Mouse (Mus musculus) heart, postnatal 14 days (tissue): ENCODE measurements at regions not wholly inside any gene's neighbourhood (a gene's known extent, or its start where the extent isn't known, plus 50 kb on each side); places are given as distances from the start of the nearest gene placed in this dataset.
"Not testable (repeated sequence)": the region's sequence is repeated elsewhere in the genome, so short reads cannot be mapped to it uniquely, and the experiment has no call there.

Experiments
- DNase-seq, 2 experiments: peaks; one replicate each; pipeline ENCODE4 v3.0.0; 2021 to 2022
- intact Hi-C: fragments of 180-260 bp; cut with DNase I; formaldehyde crosslinking; loops from one replicate; pipeline ENCODE4 v1.15.1; 2025

DNA sequence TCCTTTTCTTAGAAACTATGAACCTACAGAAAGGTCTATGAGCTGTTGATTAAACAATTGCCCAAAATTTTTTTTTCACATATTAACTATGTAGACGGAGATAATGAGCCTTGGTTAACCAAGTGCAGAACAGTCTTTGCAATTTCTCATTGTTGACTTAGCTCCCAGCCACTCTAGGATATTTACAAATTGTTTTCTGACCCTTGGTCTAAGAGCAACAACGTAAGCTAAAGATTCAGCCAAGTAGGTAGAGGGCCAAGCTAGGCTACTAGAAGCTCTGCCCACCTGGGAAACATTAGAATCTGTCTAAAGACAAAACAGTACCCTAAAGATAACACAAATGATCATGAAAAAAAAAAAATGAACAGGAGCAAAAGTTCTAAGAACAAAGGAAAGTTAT is 67.5 kb upstream of the Map9 start:
- intact Hi-C loops: no loop called here
- DNase-seq: no peak

DNA sequence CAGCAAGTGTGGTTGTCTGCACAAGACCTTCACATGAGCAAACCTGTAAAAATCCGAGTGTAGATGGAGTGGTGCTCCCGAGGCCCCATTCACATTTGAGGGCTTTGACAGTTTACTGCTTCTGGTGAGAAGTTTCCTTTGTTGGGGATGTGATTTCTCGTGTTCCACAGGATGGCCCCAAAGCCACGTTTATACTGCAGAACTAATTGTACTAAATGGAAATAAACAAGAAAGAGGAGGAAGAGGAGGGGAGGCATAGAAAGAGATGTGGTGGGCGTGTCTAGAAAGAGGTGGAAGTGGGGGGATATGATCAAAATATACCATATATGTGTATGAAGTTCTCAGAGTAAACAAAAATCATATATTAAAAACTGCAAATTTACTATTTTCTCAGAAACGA is 68.8 kb upstream of the Map9 start:
- no peak for DNase-seq
- intact Hi-C loops: no loop called here

DNA sequence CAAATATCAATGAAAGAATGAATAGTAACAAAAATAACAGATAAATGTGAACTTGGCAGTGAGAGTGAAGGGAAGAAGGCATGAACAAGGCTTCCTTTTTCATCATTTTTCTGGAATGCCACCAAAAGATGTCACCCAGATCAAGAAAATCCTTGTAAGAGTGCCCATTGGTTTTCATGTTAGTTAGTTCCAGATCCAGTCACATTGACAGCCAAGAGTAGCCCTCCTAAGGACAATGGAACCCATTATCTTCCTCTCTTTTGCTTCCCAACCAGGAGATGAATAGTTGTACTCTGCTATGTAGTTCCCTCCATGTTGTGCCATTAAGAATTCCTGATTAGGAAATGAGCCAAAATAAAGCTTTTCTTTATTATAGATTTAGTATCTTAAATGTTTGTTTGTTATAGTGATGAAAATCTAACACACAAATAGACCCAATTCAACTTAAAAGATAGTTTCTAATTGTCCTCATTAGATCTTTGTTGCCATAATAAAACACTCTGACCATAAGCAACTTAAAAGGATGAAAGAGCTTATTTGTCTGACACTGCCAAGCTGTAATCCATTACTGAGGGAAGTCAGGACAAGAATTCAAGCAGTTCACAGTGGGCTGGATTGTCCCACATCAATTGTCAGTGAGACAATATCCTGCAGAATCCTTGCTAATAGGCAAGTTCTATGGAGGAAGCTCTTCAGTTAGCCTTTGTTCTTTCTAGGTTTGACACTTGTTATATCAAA is 80.7 kb upstream of the Map9 start:
- intact Hi-C loops: no loop called here
- no peak for DNase-seq

DNA sequence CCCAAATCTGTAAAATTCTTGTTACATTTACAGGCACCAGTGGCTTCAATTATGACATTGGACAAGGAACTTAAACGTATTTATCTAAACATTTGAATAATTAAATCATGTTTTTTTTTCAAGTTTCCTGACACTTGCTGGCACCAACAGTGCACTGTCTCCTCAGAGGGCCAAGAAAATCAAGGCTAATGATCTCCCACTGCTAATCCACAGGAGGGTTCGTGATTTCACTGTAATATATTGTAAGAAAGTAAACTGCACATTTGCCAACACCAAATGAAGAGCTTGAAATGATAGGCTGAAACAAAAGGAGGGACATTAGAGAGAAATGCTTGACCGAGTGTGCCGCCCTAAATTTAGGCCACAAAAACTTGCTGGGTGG is 82.0 kb upstream of the Map9 start:
- intact Hi-C loops: no loop called here
- no peak for DNase-seq

DNA sequence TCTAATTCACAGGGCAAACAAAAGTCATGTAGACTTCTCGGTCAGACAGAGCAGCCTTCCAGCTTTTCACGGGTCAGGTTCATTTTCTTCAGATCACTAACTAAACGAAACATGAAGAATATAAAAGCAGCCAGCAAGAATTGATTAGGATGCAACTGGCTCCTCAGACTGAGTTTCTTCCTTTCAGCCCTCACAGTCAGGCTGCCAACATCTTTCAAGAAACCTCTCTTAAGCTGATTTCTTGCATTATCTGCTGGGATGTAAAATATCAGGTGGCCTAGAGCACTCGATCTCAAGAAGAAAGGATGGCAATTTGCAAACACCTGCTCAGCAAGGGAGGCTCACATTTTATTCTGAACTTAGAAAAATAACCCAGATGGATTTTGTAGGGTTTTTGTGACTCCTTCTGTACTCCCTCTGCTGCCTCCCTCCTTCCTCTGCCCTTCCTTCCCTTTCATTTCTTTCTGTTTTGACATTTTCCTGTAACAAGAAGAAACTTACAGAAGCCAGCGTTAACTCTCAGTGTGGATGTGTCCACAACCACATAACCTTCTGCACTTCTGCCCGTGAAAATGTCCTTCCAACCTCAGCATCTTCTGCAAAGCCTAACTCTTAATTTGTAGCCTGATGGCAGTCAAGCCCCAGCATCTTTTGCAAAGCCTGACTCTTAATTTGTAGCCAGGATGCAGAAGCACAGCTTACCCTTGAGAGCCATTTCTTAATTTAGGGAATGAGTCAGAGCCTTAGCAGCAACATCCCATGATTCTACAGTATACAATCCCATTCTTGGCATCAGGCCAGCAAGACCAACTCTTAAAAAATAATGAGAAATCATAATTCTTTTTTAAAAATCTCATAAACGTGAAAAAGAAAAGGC is 82.7 kb upstream of the Map9 start:
- intact Hi-C loops: no loop called here
- peak; percentile 11 to 42 for DNase-seq

DNA sequence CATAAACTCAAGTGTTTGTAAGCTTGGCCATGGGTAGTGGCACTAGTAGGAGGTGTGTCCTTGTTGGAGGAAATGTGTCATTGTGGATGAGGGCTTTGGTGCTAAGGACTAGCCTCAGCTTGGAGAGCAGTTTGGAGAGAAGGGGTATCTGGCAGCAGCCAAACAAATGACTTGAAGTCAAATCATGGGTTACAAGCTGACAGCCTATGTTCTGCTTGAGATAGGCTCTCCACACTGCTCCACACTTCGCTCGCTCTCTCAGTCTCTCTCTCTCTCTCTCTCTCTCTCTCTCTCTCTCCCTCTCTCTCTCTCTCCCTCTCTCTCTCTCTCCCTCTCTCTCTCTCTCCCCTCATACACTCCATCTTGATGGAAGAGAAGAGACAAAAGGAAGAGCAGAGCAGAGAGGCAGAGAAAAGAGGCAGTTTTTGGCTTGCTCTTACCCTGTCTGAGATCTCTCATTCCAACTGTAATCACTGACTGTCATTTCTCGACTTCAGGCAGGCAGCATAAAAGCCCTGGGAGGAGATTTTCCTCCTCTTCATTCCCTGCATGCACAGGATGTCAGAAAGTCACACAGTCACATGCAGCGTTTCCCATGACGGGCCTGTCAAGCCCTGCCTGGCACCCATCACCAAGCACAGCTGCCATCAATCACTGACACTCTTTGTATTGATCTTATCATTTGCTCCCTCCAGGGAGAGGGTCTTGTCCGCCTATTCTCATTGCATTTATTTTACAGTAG is 83.5 kb upstream of the Map9 start:
- intact Hi-C loops: no loop called here
- peak in 1 of 2 experiments; percentile 36 for DNase-seq

DNA sequence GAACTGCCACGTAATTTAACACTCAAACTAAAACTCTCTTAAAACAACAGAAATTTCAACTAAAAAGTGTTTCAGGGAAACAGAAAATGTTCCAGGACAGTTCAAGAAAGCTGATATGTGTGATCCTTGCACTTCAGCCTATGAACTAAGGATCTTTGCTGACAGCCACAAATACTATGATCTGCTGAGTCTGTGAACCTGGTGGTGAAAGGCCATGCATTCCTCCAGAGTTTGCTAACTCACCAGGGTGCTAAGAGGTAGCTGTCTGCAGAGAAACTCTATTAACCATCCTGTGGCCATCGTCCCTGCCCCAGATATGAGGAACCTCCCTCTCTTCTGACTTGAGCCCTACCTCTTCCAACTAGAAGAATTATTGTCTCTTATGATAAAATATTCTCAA is 84.3 kb upstream of the Map9 start:
- intact Hi-C loops, DNase-seq: not testable (repeated sequence)

DNA sequence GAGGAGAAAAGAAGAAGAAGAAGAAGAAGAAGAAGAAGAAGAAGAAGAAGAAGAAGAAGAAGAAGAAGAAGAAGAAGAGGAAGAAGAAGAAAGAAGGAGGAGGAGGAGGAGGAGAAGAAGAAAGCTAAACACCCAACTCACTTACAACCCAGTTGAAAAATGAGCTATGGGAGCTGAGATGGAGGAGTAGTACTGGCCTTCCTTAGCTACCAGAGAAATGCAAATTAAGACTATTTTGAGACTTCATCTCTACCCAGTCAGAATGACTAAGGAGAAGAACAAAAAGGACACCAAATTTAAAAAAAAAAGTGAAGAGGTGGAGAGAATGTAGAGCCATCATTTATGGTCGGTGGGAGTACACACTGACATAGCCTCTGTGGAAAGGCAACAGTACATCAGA is 85.9 kb upstream of the Map9 start:
- DNase-seq: no peak
- intact Hi-C loops: no loop called here

DNA sequence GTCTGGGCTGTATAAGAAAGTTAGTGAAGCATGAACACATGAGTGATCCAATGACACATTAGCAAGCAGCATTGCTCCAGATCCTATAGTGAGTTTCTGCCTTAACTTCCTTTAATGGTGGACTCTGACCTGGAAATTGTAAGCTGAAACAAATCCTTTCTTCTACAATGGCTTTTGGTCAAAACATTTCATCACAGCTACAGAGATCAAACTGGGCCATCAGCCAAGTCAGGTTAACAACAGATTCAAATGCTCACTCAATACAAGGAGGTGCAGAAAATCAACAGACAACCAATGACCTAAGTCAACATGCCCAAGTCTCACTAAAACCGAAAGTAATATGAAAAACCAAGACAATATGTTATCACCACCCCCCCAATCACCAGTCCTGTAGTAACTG is 91.9 kb upstream of the Map9 start:
- intact Hi-C loops: no loop called here
- no peak for DNase-seq

DNA sequence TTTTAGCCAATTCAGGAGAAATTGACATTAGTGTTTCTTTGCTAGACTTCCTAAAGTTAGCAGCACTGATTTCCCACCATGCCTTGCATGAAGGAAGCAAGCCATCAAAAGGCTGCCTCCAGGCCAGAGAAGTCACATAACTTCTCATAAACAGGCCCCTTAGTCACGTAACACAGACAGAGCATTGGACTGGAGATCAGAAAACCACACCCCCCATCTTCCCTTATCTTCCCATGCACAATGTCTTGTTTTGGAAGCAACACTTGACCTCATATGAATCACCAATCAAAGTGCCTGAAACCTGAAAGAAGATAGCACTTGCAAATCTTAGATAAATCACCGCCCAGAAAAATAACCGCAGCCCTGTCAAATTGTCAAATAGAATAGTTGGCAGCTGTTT is 95.9 kb upstream of the Map9 start:
- DNase-seq: peak in 1 of 2 experiments; percentile 11
- intact Hi-C loops: no loop called here

DNA sequence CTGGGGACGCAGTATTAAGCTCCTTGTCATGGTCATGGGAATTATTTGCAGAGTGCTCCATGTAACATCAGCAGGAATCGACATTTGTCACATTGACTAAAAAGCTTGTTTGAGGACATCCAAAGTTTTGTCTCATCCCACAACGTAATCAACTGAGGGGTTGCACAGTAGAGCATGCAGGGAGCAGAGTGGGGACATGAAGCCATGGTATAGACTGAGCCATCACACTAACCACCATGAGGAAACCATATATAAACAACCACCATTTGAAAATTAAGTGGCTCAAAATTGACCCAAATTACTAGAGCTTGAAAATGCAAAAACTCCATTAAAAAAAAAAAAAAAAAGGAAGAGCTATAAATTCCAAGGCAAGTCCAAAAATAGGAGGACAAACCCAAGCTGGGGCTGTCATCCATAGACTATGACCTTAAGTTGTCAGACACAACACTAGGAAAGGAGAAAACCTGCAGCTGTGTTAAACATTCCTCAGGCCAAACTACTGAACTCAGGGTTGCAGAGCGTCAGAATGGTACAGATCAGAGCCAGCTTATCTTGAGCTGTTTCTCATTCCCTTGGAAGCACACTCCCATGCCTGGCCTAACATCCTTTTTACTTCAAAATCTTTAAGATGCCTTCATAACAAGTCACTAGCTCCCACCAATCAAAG is 97.7 kb upstream of the Map9 start:
- intact Hi-C loops: no loop called here
- DNase-seq: no peak

DNA sequence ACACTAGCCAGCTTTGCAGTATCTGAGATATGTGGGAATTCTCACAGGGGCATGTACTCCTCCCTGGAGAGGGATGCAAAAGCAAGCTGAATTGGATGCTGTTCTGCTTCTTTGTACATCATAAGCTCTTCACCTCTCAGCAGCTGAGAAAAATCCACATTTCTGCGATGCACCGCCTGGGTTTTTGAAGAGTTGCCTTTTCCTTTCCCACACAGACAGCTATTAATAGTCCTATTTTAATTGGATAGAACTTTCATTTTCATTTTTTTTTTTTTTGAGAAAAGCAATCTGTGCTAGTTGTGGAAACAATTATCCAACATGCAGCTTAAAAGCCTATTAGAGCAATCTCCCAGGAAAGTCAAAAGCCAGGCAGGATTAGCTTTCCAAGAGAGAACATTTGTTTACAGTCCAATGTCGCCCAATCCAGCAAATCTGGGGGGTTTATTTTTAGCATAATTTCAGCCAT is 105.2 kb upstream of the Gucy1a1 start:
- DNase-seq: peak; percentile 19 to 29

DNA sequence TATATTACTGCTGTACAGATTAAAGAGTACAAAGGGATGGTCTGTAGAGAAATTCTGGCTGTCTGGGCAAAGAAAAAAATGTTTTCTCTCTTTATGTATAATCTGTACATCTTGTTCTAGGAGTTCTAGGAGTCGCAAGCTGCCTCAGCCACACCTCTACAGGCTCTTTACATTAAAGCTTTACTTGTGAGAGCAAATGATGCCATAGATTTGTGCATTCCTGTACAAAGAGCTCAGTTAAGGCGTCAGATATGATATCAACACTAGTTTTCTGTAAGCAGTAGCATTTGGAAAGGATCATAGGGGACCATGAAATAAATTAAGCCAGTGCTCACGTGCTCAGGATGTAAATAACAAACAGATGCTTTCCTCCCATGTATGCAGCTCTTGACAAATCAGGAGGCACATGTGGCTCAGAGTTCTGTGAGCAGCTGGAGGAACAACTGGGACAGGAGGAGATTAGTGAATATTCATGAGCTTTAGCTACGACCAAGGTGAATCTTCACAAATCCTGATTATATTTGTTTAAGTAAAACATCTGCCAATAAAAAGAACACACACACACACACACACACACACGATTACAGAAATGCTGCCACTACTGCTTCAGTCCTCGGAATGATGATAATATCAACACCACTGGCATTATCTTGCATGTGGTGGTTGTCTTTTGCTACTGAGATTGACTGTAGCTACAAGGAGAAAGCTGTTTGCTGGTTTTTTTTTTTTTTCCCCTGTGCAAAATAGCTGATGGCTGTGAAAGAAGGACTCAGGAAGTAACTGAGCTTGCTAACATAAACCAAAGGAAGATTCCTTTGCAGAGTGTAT is 104.6 kb upstream of the Gucy1a1 start:
- DNase-seq: no peak
- intact Hi-C loops: no loop called here

More for the DNA sequence above, 105.2 kb upstream of the Gucy1a1 start:
- intact Hi-C loops: no loop called here

DNA sequence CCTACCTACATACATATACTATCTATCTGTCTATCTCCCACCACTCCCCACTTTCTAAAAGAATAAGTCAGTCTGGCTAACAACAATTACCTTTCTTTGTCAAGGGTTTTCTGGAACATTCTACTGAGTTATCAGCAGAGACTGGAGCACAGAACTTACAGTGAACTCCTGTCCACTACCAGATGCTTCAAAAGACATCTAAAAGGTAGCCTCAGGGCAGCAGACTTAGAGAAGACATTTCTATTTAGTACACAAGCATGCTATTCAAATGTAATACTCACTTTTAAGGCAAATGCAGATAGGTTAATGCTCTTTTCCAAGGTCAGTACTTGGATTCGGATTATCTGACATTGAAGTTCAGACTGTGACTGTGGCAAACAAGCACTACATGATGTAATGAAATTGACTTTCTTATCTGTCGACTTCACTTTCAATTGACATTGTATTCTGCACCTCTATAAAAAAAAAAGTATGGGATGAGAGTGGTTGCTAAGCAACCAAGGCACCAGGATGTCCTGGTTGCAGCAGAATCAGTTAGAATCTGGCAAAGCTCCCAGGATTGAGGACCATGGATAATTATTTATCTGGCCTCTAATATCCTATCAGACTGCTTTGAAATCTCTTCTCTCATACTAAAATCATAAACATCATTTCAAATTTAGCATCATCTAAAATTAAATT is 90.9 kb upstream of the Gucy1a1 start:
- DNase-seq: no peak
- intact Hi-C loops: no loop called here

DNA sequence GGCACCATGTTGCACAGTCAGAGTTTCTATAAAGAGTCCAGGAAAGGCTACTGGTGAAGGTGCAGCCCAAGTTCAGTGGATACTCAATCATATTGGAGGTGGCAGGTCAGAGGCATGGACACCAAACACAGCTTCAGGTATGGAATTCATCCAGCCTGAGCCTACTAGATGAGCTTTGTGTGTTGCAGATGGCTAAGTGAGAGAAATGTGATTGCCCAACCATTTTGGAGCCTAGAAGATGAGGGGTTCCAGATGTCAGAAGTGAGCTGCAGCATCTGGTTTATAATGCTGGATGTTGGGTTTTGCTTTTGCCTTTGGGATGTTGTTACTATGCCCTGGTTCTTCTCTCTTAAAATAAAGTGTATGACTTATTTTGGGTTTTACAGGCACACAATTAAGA is 88.7 kb upstream of the Gucy1a1 start:
- intact Hi-C loops: no loop called here
- peak; percentile 3 to 10 for DNase-seq

DNA sequence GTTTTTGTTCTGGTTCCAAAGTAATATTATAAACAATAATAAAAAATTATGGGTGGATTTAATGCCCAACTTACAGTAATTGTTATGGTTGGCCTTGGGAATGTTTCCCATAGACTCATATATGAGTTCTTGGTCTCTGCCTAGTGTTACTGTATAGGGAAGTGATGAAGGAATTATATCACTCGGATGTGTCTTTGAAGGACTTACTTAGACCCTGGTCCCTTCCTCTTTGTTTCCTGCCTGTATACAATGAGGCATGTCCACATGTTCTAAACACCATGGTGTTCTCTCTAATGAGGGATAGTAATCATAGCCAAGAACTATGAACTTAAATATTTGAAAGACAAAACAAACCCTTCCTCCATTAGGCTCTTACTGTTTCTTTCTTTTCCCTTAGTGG is 77.8 kb upstream of the Gucy1a1 start:
- DNase-seq: no peak
- intact Hi-C loops: no loop called here

DNA sequence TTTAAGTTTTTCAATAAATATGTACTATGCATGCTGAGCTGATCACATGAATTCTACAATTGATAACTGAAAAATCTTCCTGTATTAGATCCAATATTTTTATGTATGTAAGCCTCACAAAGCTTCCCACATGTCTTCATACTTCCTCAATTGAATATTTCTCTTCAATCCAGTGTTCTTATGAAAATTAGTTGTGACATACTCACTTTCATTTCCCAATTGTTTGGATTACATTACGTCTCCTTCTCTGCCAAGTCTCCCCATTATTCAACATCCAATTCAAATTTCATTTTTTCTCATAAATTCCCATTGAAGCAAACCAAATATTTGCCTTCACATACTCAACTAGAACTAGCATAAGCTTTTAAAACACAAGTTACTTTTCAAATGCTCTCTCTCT is 76.3 kb upstream of the Gucy1a1 start:
- intact Hi-C loops: no loop called here
- DNase-seq: no peak

DNA sequence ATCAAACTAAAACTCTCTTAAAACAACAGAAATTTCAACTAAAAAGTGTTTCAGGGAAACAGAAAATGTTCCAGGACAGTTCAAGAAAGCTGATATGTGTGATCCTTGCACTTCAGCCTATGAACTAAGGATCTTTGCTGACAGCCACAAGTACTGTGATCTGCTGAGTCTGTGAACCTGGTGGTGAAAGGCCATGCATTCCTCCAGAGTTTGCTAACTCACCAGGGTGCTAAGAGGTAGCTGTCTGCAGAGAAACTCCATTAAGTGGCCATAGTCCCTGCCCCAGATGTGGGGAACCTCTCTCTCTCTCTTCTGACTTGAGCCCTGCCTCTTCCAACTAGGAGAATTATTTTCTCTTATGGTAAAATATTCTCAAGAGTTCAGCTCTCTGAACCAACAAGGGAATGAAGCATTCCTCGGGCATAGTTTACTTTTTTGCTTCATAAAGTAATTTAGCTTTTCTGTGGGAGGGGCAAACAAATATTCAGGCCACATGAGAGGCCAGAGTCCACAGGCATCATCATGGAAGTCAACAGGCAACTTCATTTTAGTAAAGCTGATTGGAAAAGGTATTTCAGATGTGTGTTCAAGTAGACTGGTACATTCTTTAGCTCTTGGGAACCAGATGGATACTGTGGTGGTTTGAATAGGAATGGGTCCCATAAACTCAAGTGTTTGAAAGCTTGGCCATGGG is 73.8 kb upstream of the Gucy1a1 start:
- DNase-seq: not testable (repeated sequence)
- intact Hi-C loops: loop anchor here (10.0 kb wide), 2 partner anchors 115 to 175 kb away; no protein-coding TSS in a partner anchor
